Mouse (Mus musculus) left cerebral cortex, postnatal 14 days (tissue): ENCODE measurements at regions not wholly inside any gene's neighbourhood (a gene's known extent, or its start where the extent isn't known, plus 50 kb on each side); places are given as distances from the start of the nearest gene placed in this dataset.

Experiments
- DNase-seq, 2 experiments: peaks; one replicate each; pipeline ENCODE4 v3.0.0; 2021 to 2022; ENCODE audit warnings: low spot score in 2 of 2, mixed read lengths in 1 of 2
- intact Hi-C: fragments of 180-260 bp; cut with DNase I; formaldehyde crosslinking; loops from one replicate; pipeline ENCODE4 v1.15.1; 2025

- intact Hi-C loops: loop anchor here (5.0 kb wide), 1 partner anchor 166 kb away; no protein-coding TSS in a partner anchor
- DNase-seq: no peak
These were observed 161.3 kb downstream of the Plpp3 start for GRCm38 (mm10) chr4:105318421-105318820.

GRCm38 (mm10) chr4:105323446-105323845 lies 166.3 kb downstream of the Plpp3 start:
- intact Hi-C loops: no loop called here
- no peak for DNase-seq

- no peak for DNase-seq
- intact Hi-C loops: no loop called here
These were observed 169.8 kb downstream of the Plpp3 start for GRCm38 (mm10) chr4:105326989-105327388.

- no peak for DNase-seq
- intact Hi-C loops: no loop called here
These were observed 170.7 kb downstream of the Plpp3 start for GRCm38 (mm10) chr4:105327711-105328471.

- intact Hi-C loops: no loop called here
- no peak for DNase-seq
These were observed 171.6 kb downstream of the Plpp3 start for GRCm38 (mm10) chr4:105328776-105329175.

- no peak for DNase-seq
- intact Hi-C loops: no loop called here
These were observed 174.9 kb downstream of the Plpp3 start for GRCm38 (mm10) chr4:105332081-105332480.

GRCm38 (mm10) chr4:105335872-105336271 lies 178.7 kb downstream of the Plpp3 start:
- no peak for DNase-seq
- intact Hi-C loops: no loop called here

GRCm38 (mm10) chr4:105336557-105336956 lies 179.4 kb downstream of the Plpp3 start:
- intact Hi-C loops: no loop called here
- no peak for DNase-seq

GRCm38 (mm10) chr4:105338131-105338530 lies 181.0 kb downstream of the Plpp3 start:
- intact Hi-C loops: no loop called here
- no peak for DNase-seq

GRCm38 (mm10) chr4:105338861-105339260 lies 181.7 kb downstream of the Plpp3 start:
- intact Hi-C loops: no loop called here
- peak; percentile 15 to 36 for DNase-seq

- DNase-seq: no peak
- intact Hi-C loops: no loop called here
These were observed 184.1 kb downstream of the Plpp3 start for GRCm38 (mm10) chr4:105341274-105341673.

- intact Hi-C loops: no loop called here
- no peak for DNase-seq
These were observed 189.7 kb downstream of the Plpp3 start for GRCm38 (mm10) chr4:105346846-105347245.

GRCm38 (mm10) chr4:105347911-105348310 lies 190.8 kb downstream of the Plpp3 start:
- intact Hi-C loops: no loop called here
- DNase-seq: no peak

- no peak for DNase-seq
- intact Hi-C loops: no loop called here
These were observed 192.4 kb downstream of the Plpp3 start for GRCm38 (mm10) chr4:105349316-105350207.

- intact Hi-C loops: no loop called here
- peak in 1 of 2 experiments; percentile 6 for DNase-seq
These were observed 195.2 kb downstream of the Plpp3 start for GRCm38 (mm10) chr4:105352342-105352741.

GRCm38 (mm10) chr4:105352953-105353352 lies 195.8 kb downstream of the Plpp3 start:
- intact Hi-C loops: no loop called here
- DNase-seq: no peak

- no peak for DNase-seq
- intact Hi-C loops: no loop called here
These were observed 196.9 kb downstream of the Plpp3 start for GRCm38 (mm10) chr4:105354097-105354496.

- DNase-seq: no peak
- intact Hi-C loops: no loop called here
These were observed 199.5 kb downstream of the Plpp3 start for GRCm38 (mm10) chr4:105356616-105357015.

- intact Hi-C loops: no loop called here
- DNase-seq: no peak
These were observed 201.6 kb downstream of the Plpp3 start for GRCm38 (mm10) chr4:105358725-105359124.

- peak in 1 of 2 experiments; percentile 18 for DNase-seq
- intact Hi-C loops: no loop called here
These were observed 207.3 kb downstream of the Plpp3 start for GRCm38 (mm10) chr4:105364496-105364895.

- no peak for DNase-seq
- intact Hi-C loops: no loop called here
These were observed 207.9 kb downstream of the Plpp3 start for GRCm38 (mm10) chr4:105365076-105365475.
